Mouse (Mus musculus): ENCODE results near the gene Lax1. TPM values are rescaled to one million over a fixed set of nuclear protein-coding genes. Genes with fewer than 3 reads are reported as not detected.
A peak's percentile ranks its signal among the peaks of the same experiment; 100 is the strongest.
"Not testable (repeated sequence)": the region's sequence is repeated elsewhere in the genome, so short reads cannot be mapped to it uniquely, and the experiment has no call there.

Lax1 gene
- total RNA-seq, 4 experiments from 2014 or later, result 0.45 to 0.65 (median 0.62) TPM; not detected in 1

DNA sequence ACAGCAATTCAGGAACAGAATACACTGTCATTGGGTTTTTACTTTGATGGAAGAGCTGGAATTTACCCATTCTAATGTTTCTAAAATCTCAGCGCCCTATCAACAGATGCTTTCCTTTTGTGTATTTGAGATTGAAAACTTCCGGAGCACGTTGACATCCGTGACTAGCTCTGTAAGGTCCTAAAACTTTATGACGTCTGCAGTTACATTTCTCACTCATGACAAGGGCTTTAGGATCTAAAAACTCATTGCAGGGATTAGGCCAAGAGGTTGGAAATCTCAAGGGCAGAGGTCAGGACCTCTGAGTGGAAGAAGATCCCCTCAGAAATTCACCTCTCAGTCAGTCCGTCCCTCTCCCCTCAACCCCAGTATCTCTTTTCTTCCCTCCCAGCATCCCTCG, 1.6 kb downstream of the Lax1 start:
- no peak for DNase-seq

DNA sequence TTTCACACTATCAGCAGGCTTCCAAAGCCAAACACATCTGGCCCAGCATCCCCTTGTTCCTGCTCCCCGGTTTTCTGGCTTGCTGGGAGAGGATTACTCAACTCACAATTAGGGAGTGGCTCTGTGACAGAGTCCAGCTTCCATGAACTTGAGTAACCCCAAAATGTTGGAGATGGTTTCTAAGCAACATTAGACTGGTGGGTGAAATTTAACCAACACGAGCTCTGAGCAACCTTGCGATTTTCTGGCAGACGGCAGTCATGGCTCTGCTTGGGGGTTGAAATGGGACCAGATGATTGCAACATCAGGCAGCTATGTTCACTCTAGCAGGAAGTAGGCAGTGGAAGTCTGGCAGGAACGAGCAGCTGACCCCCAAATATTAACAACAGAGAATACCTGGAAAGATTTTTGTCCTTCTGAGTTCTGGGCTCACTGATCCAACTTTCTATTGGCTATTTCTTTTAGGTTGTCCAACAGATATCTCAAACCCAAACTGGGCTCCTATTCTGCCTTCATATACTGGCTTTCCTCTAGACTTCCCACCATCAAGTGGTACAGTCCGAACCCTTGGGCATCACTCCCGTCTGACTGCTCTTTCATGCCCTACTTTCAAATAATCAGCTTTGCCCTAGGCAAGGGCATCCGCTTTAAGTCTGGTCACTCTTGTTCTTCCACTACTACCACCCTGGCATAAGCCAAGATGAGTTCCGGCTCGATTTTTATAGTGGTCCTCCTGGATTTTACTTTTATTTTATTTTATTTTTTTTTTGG, 4.0 kb downstream of the Lax1 start:
- DNase-seq, result peak; percentile 49

DNA sequence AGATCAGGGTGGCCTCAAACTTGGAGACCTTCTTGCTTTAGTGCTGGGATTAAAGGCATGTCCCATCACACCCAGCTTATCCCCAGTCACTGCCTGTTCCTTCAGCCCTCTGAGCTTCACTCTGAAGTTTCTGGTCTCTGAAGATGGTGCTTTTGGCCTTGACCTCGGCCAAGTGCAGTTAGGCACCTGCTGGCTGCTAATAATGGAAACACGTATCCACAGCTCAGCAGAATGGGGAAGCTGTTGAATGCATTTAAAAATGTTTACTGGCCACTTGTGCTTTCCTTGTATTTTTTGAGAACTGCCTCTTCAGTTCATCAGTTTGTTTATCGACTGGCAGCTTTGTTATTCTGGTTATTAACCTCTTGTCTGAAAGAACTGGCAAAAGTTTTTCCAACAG, 18.1 kb downstream of the Lax1 start:
- no peak for DNase-seq

DNA sequence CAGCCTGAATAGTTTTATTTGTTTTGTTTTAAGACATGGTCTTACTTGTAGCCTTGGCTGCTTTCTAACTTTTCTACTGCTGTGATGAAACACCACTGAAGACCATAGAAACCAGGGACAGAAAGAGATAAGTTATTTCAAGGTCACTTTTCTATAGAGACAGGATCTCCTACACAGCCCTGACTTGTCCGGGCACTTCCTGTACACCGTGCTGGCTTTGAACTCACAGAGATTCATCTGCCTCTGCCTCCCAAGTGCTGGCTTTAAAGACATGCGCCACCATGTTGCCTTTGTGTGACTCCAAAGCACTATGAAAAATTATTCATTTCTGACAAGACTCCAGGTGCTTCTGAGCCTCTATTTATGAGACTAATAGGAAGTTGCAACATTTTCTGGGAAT, 18.6 kb downstream of the Lax1 start:
- DNase-seq, result no peak

DNA sequence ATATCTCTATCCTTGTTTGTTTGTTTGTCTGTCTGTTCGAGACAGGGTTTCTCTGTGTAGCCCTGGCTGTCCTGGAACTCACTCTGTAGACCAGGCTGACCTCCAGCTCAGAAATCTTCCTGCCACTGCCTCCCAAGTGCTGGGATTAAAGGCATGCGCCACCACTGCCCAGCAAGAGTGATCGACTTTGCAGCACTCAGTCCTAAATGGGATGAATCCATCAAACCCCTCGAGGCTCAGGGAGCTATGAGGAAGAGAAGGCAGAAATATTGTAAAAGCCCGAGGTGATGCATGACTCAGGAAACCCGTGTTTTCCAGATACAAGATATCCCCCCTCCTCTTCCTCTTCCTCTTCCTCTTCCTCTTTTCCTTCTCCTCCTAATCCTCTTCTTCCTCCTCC, 19.1 kb downstream of the Lax1 start:
- no peak for DNase-seq

DNA sequence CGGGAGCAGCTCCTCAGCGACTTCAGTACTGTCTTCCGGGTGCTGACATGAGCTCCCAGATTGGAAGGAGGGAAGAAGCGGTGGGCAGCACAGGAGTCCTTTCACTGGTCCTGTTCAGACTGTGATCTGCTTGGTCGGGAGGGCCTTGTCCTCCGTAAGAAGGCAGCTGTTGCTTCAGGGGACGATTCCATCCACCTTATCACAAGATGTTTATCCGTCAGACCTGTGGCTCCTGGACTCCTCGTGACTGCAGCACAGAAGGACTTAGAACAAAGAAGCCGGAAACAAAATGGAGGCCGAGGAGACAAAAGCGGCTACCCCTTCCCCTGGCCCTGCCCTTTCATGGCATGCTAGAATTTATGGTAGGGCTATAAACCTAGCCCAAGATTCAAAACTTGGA, 19.7 kb downstream of the Lax1 start:
- no peak for DNase-seq

DNA sequence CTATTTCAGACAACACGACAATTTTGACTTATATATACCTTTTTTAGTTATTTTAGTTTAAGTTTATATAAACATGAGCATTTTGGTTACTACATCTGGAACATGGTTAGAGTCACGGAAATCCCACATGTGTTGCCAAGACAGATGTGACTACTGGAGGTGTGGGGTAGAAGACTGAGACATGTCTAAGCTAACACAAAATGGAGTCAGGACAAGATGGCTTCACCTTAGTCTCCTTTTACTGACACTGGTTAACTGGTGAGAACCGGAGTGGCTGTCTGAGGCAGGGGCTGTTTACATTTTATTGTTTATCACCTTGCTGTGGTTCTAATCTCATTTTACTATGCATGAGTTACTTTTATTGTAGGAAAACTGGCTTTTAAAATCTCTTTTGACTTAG, 21.3 kb downstream of the Lax1 start:
- no peak for DNase-seq

DNA sequence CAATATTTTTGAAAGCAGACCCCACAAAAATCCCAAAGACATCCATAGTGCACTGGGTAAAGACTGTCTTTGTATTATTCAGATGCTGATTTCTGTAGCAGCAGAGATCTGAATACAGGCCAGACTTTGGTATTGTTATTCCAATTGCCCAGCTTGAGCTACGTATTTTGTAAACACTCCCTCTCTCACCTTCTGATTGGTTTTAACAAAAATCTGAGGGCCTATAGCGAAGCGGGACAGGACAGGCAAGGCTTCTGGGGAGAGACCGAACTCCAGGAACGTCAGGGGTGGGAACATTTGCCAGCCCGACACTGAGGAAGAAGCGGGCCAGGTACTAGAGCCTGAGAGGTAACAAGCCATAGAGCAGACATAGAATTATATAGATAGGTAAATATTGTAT, 22.2 kb downstream of the Lax1 start:
- DNase-seq, result no peak

DNA sequence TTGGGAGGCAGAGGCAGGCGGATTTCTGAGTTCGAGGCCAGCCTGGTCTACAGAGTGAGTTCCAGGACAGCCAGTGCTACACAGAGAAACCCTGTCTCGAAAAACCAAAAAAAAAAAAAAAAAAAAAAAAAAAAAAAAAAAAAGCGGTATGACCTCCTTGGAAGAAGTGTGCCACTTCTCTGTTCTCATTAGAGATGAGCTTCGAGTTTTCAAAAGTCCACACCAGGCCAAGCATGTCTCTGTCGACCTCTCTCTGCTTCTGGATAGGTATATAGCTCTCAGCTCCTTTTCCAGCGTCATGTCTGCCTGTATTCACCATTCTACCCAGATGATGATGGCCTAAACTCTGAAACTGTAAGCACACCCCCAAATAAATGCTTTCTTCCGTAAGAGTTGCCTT, 24.2 kb downstream of the Lax1 start:
- DNase-seq, result not testable (repeated sequence)

DNA sequence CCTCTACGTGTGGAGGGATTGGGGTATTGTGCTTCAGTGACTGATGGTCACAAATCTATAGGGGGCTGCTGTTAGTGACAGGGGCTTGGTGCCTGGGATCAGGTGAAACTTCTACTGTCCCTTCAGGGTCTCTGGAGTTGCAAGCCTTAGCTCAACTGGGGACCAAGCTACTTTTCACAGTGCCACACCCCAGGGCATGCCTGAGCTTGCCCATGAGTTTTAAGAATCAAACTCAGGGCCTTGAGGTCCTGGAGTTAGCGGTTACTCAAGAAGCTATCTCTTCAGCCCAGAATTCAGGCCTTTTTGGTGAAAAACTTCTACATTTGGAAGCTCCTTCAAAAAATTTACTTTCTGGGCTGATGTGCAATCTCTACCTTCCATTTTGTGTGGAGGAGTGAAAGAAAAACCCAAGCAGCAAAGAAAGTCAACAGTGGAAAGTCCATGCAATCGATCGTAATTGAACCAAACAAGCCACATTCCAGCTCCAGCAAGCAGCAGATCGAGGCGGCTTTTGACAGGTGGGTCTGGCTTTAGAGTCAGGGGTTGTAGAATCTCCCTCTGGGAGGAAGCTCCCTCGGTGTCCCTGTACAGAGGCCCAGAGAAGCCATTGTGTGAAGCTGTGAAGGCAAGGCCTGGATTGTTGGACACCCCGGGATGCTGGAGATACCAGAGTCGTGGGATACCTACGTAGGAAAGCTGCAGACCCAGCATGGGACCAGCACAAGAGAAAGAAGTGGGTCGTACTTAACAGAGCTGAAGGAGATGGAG, 25.5 kb downstream of the Lax1 start:
- DNase-seq, result no peak

DNA sequence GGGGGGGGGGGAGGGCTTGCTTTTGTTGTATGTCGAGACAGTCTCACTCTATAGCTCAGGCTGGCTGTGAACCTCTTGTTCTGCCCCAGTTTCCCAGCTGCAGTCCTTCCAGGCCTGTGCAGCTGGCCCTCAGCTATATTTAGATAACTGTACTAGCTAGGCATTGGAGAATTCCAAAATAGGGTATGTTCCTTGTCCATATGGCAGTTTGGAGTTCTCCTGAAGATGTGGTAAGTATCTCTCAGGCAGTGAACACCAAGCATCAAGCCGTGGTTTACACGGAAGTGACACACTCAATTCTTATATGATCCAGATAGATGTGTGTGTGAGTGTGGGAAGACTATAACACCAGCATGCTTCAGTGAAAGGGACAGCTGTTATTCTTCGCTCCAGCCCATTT, 26.5 kb downstream of the Lax1 start:
- no peak for DNase-seq

DNA sequence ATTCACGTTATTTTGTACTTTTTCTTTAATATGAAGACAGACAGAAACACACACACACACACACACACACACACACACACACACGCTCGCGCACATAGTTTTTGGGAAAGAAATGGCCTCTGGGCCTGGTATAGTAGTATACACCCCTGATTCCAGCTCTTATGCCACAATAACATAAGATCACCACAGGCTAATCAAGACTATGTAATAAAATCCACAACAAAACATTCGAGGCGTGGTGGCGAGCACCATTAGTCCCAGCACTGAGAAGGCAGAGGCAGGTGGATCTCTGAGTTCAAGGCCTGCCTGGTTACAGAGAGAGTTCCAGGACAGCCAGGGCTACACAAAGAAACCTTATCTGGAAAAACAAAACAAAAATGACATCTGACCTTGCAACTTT, 27.0 kb downstream of the Lax1 start:
- no peak for DNase-seq

DNA sequence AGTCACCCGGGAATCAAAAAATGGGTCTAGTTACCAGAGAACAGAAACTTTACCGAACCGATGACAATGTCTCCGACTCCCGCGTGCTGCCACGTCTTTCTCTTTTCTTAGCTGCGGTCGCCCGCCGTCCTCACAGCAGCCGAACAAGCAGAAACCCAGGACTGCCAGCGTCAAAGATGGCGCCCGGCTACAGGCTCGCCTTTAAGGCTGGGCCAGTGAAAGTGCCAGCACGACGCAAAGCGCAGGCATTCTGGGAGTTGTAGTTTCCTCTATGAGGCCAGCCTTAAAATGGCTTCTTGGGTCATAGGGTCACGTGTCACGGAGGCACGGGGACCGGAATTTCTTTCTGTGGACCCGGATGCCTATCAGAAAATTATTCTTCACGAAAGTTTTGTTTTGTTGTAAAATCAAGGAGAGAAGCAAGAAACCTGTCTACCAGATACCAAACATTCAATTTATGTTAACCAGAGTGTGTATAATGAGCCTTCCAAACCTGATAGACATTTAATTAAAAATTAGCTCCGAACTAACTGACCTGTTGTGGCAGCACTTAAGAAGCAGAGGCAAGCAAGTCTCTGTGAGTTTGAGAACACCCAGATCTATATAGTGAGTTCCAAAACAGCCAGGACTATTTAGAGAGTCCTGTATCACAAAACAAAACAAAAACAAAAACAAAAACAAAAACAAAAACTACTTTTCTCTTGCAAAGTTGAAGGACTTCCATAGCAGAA, 28.5 kb downstream of the Lax1 start, which contains the start of gene Gm38394:
TSS of gene Gm38394 (minus strand) at position 116 of the 731 bp plus-strand sequence.
- DNase-seq, result peak; percentile 91

DNA sequence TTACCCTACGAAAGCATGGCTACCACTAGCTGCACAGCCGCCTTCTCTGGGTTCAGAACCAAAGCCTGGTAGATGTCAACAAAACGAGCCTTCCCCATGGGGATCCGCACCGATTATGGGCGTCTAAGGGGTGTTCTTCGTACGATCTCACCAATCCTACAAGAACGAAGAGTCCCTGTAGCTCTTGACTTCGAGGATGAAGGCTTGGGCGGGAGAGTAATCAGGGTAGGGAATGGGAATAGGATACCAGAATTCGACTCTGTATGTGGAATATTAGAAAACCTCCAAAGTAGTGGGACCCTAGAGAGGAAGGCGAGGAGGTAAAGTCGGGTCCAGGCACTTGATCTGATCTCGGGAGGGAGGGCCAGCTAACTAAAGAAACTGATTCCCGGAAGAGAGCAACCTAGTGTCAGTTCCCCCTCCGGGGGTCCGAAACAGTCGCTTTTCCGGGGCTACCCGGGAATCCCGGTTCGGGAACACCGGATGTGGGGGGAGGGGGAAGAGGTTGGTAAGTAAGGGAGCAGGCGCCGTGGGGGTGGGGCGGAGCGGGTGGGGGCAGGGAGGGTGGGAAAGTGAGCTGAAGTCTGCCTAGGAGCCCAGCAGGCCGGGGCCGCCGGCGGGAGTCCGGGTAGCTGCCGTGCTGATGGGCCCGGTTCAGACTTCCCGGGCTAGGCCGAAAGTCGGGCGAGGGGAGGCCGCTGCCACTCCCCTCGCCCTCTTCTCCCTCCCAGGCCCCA, 29.3 kb downstream of the Lax1 start, which contains the start of gene Zbed6:
TSS of gene Zbed6 (minus strand) at position 420 of the 737 bp plus-strand sequence.
- DNase-seq, result peak; percentile 57

DNA sequence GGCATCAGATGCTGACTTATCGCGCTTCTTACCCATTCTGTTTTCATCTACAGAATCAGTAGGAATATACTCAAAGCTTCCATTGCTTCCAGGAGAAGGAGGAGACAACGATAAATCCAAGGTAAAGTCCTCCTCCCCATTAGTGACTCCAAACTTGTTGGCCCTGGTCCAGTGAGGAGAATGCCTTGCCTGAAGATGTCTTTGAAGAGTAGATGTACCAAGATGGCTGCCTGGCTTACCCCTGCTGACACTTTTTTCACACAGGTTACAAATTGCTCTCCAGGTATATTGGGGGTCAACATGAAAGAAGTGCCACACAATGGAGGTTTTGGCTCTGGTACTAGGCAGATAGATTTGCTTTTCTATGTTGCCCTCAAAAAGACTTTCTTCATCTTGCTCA, 31.0 kb downstream of the Lax1 start:
- DNase-seq, result no peak

DNA sequence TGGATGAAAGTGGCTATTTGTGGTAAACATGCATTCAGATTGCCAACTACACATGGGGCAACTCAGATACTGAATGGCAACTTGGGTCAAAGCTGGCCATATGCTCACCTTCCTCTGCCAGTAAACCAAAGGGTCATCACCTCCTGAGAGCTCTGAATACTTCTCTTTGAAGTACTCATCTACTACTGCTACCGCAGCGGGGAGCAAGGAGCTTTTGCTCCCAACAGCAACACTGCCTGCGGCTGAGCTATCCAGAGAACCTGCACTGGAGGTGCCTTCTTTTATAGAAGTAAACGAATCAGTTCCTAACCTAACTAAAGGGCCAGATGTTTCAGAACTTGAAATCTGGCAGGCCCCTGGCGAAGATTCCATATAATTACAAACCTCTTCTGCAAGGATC, 33.1 kb downstream of the Lax1 start:
- no peak for DNase-seq

DNA sequence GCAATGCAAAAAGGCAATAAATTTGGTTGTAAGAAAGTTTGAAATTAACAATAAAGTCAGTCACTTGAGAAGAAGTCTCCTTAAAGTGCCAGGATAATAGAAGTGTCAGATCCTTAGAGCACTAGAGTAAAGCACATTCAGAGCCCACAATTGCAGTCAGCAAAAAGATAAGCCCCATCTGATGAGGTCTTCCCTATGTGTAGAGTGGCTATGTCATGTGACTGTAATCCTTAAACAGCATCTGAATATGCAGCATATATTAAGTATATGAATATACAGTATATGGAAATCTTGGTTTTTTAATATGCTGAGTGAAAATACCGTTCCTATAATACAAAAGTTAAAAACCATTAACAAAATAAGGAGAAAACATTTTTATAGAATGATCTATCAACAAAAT, 36.9 kb downstream of the Lax1 start:
- DNase-seq, result no peak

DNA sequence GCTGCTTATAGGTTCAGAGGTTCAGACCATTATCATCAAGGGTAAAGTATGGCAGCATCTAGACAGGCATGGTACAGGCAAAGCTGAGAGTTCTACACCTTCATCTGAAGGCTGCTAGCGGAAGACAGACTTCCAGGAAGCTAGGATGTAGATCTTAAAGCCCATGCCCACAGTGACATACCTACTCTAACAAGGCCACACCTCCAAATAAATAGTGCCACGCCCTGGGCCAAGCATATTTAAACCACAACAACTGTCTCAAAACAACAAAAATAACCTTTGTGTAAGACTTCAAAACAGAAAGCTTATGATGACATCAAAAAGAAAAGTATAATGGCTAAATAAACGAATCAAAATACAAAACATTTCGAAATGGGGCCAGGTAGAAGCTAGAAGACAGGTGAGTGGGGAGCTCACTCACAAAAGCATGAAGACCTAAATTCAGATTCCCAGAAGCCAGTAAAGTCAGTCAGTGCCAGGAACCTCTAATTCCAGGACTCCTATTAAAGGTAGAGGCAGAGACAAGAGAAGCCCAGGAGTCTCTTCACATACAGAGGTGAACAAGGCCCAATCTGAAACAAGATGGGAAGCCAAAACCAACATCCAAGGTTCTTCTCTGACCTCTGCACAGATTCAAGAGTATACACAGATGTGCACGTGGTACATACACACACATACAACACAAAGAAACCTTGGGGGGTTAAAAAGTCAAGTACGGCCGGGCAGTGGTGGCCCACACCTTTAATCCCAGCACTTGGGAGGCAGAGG, 39.4 kb downstream of the Lax1 start:
- no peak for DNase-seq

DNA sequence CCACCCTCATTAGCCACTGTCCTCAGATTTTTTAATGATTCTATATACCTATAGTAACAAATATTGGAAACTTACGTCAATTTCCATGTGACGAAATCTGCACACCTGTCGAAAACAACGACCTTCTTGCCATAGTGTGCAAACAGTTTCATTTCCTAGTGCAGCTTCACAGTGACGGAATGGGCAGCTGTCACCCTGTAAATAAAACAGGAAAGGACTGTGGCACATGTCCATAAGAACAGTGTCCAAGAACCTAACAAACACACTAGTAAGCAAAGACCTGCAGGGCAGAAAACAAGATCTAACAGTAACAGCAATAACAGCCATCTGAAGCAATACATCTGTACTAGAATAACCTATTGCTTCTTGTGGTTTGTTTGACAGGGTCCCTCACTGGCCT, 44.3 kb downstream of the Lax1 start:
- DNase-seq, result no peak

DNA sequence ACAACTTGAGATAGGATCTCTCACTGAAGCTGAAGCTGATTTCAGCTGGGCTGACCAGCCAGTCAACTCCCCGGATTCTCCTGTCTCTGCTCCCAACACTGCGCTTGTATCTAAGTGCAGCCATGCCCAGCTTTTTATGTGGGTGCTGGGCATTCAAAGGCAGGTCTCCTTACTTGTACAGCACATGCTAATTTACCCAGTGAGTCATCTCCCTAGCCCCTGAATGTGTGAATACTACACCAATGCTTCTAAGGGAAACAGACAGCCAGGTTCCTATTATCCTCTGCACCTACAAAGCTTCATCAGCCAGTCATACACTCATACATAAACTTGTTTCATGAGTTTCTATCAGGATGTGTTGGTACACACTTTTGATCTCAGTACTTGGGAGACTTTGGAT, 48.7 kb downstream of the Lax1 start:
- no peak for DNase-seq

DNA sequence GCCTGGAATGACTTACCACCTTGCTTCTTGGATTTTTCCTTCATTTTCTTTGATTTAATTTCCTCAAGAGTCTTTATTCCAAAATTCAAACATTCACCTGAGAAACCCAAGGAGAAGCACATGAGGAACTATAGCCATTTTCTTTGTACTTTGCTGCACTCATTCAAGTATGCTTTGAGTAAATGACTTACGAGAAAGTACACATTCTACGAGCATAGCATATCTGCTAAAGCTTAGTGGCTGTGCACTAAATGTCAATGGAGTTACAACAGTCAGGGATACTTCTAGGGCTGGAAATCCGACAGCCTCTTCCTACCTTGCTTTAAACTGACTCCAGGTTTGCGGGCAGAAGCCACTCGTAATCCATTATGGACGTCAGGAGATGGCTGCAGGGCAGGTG, 51.4 kb downstream of the Lax1 start:
- DNase-seq, result no peak

DNA sequence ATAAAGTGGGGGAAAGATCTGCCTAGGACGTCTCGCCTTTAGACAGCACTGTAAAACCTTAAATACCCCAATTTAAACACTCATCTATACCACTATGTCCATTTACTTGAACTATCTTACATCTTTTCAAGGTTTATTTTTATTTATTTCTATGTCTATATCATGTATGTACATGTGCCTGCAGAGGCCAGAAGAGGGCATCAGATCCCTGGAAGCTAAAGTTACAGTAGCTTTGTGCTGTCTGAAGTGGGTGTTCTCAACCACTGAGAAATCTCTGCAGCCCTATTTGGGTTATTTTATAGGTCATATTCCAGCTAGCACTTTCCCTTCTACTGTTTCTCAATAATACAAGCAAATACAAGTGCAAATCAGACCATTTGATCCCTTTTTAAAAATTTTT, 57.7 kb downstream of the Lax1 start:
- no peak for DNase-seq

All from adrenal gland, adult 8-10 months (tissue).